Mouse (Mus musculus) lung, postnatal 0 days (tissue): ENCODE measurements around the gene Ugt2a3.

Source experiments
- CTCF ChIP-seq: IDR thresholded peaks from 2 replicates; pipeline ENCODE4 v1.5.1; 2016; ENCODE audit warnings: antibody characterized with exemption, mild to moderate bottlenecking
- EP300 ChIP-seq: IDR thresholded peaks from 2 replicates; pipeline ENCODE4 v1.6.1; 2016; ENCODE audit warnings: antibody characterized with exemption, mild to moderate bottlenecking, control low read depth

- TF ChIP-seq EP300 (no peak), CTCF (no peak)
Measured at GRCm38 (mm10) chr5:87275581-87275980, 61.4 kb downstream of the Ugt2a3 start.
